Mouse (Mus musculus) forebrain, embryonic 14.5 days (tissue): ENCODE data around the gene Exosc9. TPM values are rescaled to one million over a fixed set of nuclear protein-coding genes. Genes with fewer than 3 reads are reported as not detected.

Experiments
- ATAC-seq: fragments of 200-750 bp; cut with Nextera tagmentation; 2 replicates; pipeline ENCODE4 v1.8.0; 2017; ENCODE audit warnings: mild to moderate bottlenecking, moderate library complexity
- DNase-seq: peaks from one replicate; pipeline ENCODE4 v3.0.0-alpha.2; 2015; ENCODE audit warnings: low spot score
- H3K27ac ChIP-seq: fragments of 300-500 bp; sonication (generic); 2 replicates; pipeline ENCODE4 v1.5.1; 2014; ENCODE audit warnings: low read depth, mild to moderate bottlenecking, control low read depth, low read length, moderate library complexity
- H3K27me3 ChIP-seq: fragments of 300-500 bp; sonication (generic); replicated peaks from 2 replicates; pipeline ENCODE4 v1.6.1; 2014; ENCODE audit warnings: low read length, control low read depth, mixed read lengths; ENCODE audit not compliant: control insufficient read depth, insufficient read depth
- H3K36me3 ChIP-seq: fragments of 300-500 bp; sonication (generic); 2 replicates; pipeline ENCODE4 v1.6.1; 2014; ENCODE audit warnings: low read length, control low read depth; ENCODE audit not compliant: control insufficient read depth, insufficient read depth
- H3K4me1 ChIP-seq: fragments of 300-500 bp; sonication (generic); 2 replicates; pipeline ENCODE4 v1.6.1; 2014; ENCODE audit warnings: antibody characterized with exemption, low read length, control low read depth; ENCODE audit not compliant: control insufficient read depth, insufficient read depth
- H3K4me2 ChIP-seq: fragments of 300-500 bp; sonication (generic); 2 replicates; pipeline ENCODE4 v1.6.1; 2014; ENCODE audit warnings: mild to moderate bottlenecking, control low read depth, low read length
- H3K4me3 ChIP-seq: fragments of 300-500 bp; sonication (generic); 2 replicates; pipeline ENCODE4 v1.5.1; 2014; ENCODE audit warnings: low read depth, low read length, control low read depth
- H3K9ac ChIP-seq: fragments of 300-500 bp; sonication (generic); 2 replicates; pipeline ENCODE4 v1.6.1; 2014; ENCODE audit warnings: mild to moderate bottlenecking, low read length, control low read depth, moderate library complexity
- H3K9me3 ChIP-seq: fragments of 300-500 bp; sonication (generic); replicated peaks from 2 replicates; pipeline ENCODE4 v1.6.1; 2016; ENCODE audit warnings: low read length, control low read depth, mixed read lengths; ENCODE audit not compliant: control insufficient read depth
- WGBS: fragments of 180-500 bp; shearing (Covaris S2); extraction: QIAGEN DNeasy Blood & Tissue Kit; methylation state at CpG from one replicate; pipeline ENCODE4 v1.1.7; 2014; 5-methylcytosine and 5-hydroxymethylcytosine counted together
- polyA plus RNA-seq: library from polyadenylated mRNA; unstranded; fragments of >200 nt; fragmentation: Nextera tagmentation; extraction: Ambion mirVana; gene quantifications from 2 replicates; pipeline ENCODE4 v1.2.1, GENCODE M21; 2014

Exosc9 gene
- polyA plus RNA-seq, 1 experiment from 2014 or later = 92.1 TPM

DNA sequence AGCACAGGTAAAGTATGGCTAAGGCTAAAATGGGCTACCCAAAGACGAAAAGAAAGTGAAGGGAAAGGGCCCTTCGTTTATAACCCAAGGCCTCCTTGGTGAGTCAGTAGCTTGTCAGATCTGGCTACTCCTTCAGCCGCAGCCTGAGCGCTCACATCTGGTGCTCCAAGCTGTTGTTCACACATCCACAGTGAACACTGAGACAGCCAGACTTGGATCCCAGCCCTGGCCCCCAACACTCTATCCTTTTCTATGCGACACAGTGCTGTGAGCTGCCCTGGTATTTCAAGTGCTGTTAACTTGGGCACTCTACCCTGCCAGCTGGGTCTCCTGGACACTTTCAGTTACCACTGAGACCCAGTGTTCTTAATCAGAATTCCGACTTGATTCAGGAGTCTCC, 22.1 kb upstream of the Exosc9 start:
- H3K9me3 ChIP-seq = no peaks in the 10 kb centered on the region
- 78% methylated on average over 6 of the region's 6 CpGs for WGBS
- DNase-seq = peak; percentile 64

DNA sequence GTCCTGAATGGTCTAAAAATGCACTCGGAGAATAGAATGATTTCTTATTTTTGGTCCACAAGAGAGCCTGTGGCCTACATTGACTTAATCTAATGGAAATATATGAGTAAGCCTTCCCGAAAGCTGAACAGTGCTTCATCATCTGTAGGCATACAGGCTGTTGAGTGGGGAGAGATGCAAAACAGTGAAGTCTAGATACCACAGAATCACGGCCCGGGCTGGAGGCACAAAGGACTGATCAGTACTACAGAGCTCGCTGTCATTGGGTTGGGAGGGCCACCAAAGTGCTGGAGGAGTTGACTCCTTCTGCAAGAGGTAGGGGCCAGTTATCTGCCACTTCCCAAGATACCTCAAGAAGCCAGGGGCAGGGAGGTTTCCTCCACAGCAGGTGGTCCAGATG, 21.6 kb upstream of the Exosc9 start:
- Histone ChIP-seq H3K4me2 (no peak overlapping the region), H3K4me1 (peaks cover 10% of the 10 kb centered on the region; the same call in 1 of the 2 replicates), H3K27ac (no peak overlapping the region), H3K9ac (no peak overlapping the region), H3K4me3 (no peak overlapping the region), H3K27me3 (no peaks in the 10 kb centered on the region), H3K9me3 (no peaks in the 10 kb centered on the region), H3K36me3 (no peaks in the 10 kb centered on the region)
- peak; percentile 33; the same call in 1 of the 2 replicates for ATAC-seq
- 72% methylated on average over 5 of the region's 5 CpGs for WGBS
- DNase-seq = no peak

More for the DNA sequence above, 22.1 kb upstream of the Exosc9 start:
- Histone ChIP-seq H3K27me3 (no peaks in the 10 kb centered on the region), H3K36me3 (no peaks in the 10 kb centered on the region), H3K27ac (no peak overlapping the region), H3K4me1 (peaks cover 10% of the 10 kb centered on the region; the same call in 1 of the 2 replicates), H3K4me2 (no peak overlapping the region), H3K9ac (no peak overlapping the region), H3K4me3 (no peak overlapping the region)
- peak; percentile 69; the same call in 1 of the 2 replicates for ATAC-seq

DNA sequence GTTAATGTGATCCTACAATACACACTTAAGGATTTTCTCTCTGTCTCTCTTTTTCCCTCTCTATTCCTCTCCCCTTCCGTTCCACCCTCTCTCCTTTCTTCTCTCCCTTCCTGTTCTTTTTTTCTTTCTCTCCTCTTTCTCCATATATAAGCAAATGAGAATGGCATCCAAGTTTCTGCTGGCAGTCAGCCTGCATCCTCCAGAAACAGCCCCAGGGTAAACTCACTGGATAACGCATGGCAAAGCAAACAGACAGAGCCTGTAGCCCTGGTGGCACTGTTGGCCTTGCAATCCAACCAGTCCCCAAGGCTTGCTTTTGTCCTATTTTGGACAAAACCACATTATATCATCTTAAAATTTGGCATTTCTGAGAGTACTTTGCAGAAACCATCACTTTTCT, 21.2 kb upstream of the Exosc9 start:
- DNase-seq (peak; percentile 56), ATAC-seq (no peak)
- Histone ChIP-seq H3K9me3 (no peaks in the 10 kb centered on the region), H3K27me3 (no peaks in the 10 kb centered on the region), H3K9ac (no peak overlapping the region), H3K36me3 (no peaks in the 10 kb centered on the region), H3K27ac (no peak overlapping the region), H3K4me3 (no peak overlapping the region), H3K4me2 (no peak overlapping the region), H3K4me1 (peaks cover 10% of the 10 kb centered on the region; the same call in 1 of the 2 replicates)
- 22% methylated on average over 2 of the region's 2 CpGs for WGBS

DNA sequence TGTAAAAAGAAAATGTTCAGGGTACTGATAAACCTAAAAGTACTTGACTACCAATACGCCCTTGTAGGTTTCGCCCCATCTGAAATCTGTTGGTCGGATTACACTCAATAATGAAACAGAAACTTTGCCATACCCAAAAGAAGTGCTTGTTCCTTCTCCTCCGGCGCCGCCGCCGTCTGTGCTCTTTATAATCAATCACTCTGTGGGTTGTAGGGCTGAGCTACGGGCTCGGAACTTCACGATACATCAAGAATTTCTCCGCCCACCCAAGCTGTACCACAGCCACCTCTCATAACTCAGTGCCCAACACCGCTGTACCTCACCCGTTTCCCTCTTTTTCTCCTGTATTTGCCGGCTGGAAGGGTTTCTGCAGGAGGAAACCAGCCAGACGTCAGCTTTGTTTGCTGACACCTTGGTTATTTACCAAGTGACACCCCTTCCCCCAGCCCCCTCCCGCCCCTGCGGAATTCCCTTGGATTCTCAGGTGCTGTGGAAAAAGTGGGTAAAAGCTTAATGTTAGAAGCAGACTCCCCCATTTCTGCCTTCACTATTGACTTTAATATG, 20.3 kb upstream of the Exosc9 start:
- H3K27ac ChIP-seq = no peak overlapping the region
- no peak for DNase-seq

DNA sequence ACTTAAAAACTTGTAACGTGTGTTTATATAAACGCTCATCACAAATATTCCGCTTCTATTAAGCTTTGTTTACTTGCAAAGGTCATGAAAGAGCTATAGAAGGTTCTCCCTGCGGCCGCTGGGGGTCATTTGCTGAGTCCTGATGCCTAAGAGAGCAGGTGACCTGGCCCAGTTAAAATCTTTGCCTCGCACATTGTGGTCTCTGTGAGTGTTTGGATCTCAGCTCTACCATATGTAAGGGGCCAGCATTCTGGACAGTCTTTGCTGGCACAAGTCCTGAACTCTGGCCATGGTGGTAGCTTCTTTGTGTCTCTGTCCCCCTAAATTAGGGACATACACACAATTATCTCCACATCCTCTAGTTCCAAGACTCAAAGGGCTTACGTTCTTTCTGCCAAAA, 19.7 kb upstream of the Exosc9 start:
- Histone ChIP-seq H3K27me3 (no peaks in the 10 kb centered on the region), H3K4me1 (peaks cover 10% of the 10 kb centered on the region; the same call in 1 of the 2 replicates), H3K4me3 (no peak overlapping the region), H3K4me2 (no peak overlapping the region), H3K36me3 (no peaks in the 10 kb centered on the region), H3K9me3 (no peaks in the 10 kb centered on the region), H3K9ac (no peak overlapping the region), H3K27ac (no peak overlapping the region)
- ATAC-seq (no peak), DNase-seq (no peak)
- 41% methylated on average over 7 of the region's 7 CpGs for WGBS

More for the DNA sequence above, 20.3 kb upstream of the Exosc9 start:
- H3K4me1 ChIP-seq = peaks cover 10% of the 10 kb centered on the region; the same call in 1 of the 2 replicates
- H3K9me3 ChIP-seq = no peaks in the 10 kb centered on the region
- no peak for ATAC-seq
- 21% methylated on average over 18 of the region's 18 CpGs for WGBS
- H3K4me3 ChIP-seq = no peak overlapping the region; the same call in 1 of the 2 replicates
- H3K36me3 ChIP-seq = no peaks in the 10 kb centered on the region
- H3K9ac ChIP-seq = peak overlapping the region; percentile 25; the same call in 1 of the 2 replicates
- peak overlapping the region; percentile 34; the same call in 1 of the 2 replicates for H3K4me2 ChIP-seq
- no peaks in the 10 kb centered on the region for H3K27me3 ChIP-seq

DNA sequence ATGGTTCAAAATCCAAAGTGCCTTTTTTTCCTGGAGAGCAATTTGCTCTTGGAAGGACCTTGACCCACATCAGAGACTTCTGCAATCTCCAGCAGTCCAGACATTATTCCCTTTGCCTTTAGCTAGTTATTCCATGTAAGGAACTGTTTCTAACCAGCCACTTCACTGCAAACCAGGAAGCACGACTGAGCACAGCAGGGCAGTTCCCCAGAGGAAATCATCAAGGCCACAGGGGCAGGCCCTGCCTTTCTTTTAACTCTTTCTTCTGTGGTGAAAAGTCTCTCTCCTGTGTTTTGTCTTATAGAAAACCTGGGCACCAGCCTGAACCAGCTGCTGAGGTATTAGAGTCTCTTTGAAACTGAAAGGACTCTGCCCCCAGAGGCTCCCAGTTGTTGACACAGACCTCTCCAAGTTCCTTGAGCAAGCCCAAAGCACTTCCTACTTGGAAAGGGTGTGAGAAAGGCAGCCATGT, 19.2 kb upstream of the Exosc9 start:
- no peak for DNase-seq
- no peaks in the 10 kb centered on the region for H3K9me3 ChIP-seq
- ATAC-seq = no peak
- H3K4me3 ChIP-seq = no peak overlapping the region
- no peak overlapping the region for H3K4me2 ChIP-seq
- H3K36me3 ChIP-seq = no peaks in the 10 kb centered on the region
- H3K27ac ChIP-seq = no peak overlapping the region
- peaks cover 10% of the 10 kb centered on the region; the same call in 1 of the 2 replicates for H3K4me1 ChIP-seq
- no peak overlapping the region for H3K9ac ChIP-seq
- no peaks in the 10 kb centered on the region for H3K27me3 ChIP-seq
- 0% methylated on average over 1 of the region's 1 CpGs for WGBS

DNA sequence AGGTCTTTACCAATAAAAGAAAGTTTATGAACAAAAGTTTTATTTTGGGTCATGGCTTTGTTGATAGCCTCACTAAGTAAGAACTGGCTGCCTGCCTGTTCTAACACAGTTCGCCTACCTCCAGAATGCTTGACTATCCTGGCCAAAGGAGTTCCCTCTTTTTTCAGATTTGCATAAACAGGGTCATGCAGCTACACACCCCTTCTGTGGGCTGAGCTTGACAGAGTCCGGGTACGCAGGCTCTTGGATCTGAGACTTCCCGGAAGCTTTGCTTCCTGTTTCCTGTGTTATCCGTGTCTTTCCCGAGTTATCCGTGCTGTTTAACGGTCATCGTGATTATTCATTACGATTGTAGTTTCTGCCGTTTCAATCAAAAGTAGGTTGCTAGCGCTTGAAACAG, 16.4 kb upstream of the Exosc9 start:
- Histone ChIP-seq H3K27me3 (no peaks in the 10 kb centered on the region), H3K4me2 (no peak overlapping the region), H3K36me3 (no peaks in the 10 kb centered on the region), H3K9me3 (no peaks in the 10 kb centered on the region), H3K4me3 (no peak overlapping the region), H3K4me1 (peaks cover 5% of the 10 kb centered on the region; the same call in 1 of the 2 replicates), H3K9ac (no peak overlapping the region), H3K27ac (no peak overlapping the region)
- WGBS = 95% methylated on average over 12 of the region's 12 CpGs
- ATAC-seq = no peak
- no peak for DNase-seq

DNA sequence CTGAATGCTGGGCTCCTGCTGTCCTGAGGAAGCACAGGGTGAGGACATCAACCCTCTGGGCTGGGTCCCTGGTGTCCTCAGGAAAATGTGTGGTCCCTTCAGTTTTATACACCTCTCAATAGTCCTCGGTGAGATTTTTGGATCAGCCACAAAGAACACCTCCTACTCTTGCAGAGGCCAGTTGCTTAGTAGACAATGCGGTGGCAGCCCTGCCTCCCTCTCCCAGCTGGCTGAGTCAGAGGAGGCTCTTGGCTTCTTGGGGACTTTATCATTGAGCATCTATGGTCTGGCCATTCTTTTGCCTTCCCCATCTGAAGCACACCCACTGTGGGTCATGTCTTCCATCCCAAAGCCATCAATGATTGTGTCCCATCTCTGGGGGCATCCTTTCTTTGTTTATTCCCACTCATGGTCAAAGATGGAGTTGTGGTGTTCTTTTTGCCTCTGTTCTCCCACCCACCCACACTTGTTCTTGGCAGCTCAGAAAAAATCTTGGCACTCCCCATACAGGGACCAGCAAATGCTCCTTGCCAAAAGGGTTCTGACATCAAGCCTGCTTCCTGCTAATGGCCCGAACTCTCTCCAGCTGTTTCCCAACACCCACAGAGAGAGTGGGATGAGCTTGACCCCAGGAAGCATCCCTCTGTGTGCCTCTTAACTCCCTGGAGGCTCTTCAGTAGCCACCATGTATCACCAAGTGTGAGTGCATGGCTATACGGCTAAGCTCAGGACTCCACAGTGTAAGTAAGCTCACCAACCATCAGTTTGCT, 14.5 kb upstream of the Exosc9 start:
- Histone ChIP-seq H3K4me2 (no peak overlapping the region), H3K27me3 (no peaks in the 10 kb centered on the region), H3K9ac (no peak overlapping the region), H3K9me3 (no peaks in the 10 kb centered on the region), H3K4me3 (no peak overlapping the region), H3K36me3 (no peaks in the 10 kb centered on the region), H3K4me1 (no peaks in the 10 kb centered on the region), H3K27ac (no peak overlapping the region)
- WGBS = 92% methylated on average over 4 of the region's 4 CpGs
- ATAC-seq (no peak), DNase-seq (no peak)

DNA sequence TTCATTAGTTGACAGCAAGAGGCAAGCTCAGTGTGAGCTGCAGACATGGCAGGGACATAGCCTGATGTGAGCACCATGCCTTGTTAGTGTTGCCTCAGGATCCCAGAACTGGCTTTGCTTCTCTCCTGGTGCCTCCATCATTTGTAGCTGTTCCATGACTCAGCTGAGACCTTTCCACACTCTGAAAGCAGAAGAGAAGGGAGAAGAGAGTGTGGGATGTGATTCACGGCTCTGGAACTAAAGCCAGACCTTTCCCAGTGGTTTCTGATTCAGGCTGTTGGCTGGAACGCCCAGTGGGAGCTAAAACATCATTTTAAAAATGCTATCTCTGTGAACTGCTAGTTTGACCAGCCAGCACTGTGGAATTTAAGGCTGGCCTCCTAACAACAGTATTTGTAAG, 11.7 kb upstream of the Exosc9 start:
- no peaks in the 10 kb centered on the region for H3K4me1 ChIP-seq
- ATAC-seq (no peak), DNase-seq (no peak)
- H3K4me3 ChIP-seq = no peak overlapping the region
- no peaks in the 10 kb centered on the region for H3K36me3 ChIP-seq
- no peak overlapping the region for H3K9ac ChIP-seq
- H3K27ac ChIP-seq = no peak overlapping the region
- no peaks in the 10 kb centered on the region for H3K9me3 ChIP-seq
- H3K4me2 ChIP-seq = no peak overlapping the region
- H3K27me3 ChIP-seq = no peaks in the 10 kb centered on the region
- WGBS = 67% methylated on average over 2 of the region's 2 CpGs
